Mouse (Mus musculus) neutrophil, adult 5-6 weeks (primary cell): ENCODE measurements around the gene Usp46. TPM values are rescaled to one million over a fixed set of nuclear protein-coding genes. Genes with fewer than 3 reads are reported as not detected.

Experiments
- ATAC-seq: fragments of 151-379, 151-347 bp; 2 replicates; pipeline ENCODE4 v1.8.0; 2017; ENCODE audit warnings: mild to moderate bottlenecking, moderate TSS enrichment; ENCODE audit not compliant: insufficient number of reproducible peaks, poor library complexity, low FRiP score, severe bottlenecking; ENCODE audit errors: extremely low read depth
- total RNA-seq: library from RNA; stranded (forward); fragments of 200-1000 nt; gene quantifications from 2 replicates; pipeline ENCODE4 v1.2.3, GENCODE M21; 2017

Usp46 gene
- total RNA-seq, 1 experiment from 2014 or later, result 9.5 TPM

GRCm38 (mm10) chr5:74040541-74040940 lies 27.7 kb downstream of the Usp46 start:
- no peak for ATAC-seq

- ATAC-seq, result no peak
These were observed 32.8 kb downstream of the Usp46 start for GRCm38 (mm10) chr5:74035454-74035853.

- no peak for ATAC-seq
These were observed 34.1 kb downstream of the Usp46 start for GRCm38 (mm10) chr5:74034177-74034576.

- ATAC-seq, result no peak
These were observed 38.4 kb downstream of the Usp46 start for GRCm38 (mm10) chr5:74029787-74030186.

GRCm38 (mm10) chr5:74028691-74029479 lies 39.3 kb downstream of the Usp46 start:
- ATAC-seq, result no peak

- peak; percentile 63; the same call in 1 of the 2 replicates for ATAC-seq
These were observed 40.0 kb downstream of the Usp46 start for GRCm38 (mm10) chr5:74028221-74028620.

- ATAC-seq, result no peak
These were observed 47.7 kb downstream of the Usp46 start for GRCm38 (mm10) chr5:74020506-74020905.

GRCm38 (mm10) chr5:74018870-74019565 lies 49.2 kb downstream of the Usp46 start:
- ATAC-seq, result no peak

- no peak for ATAC-seq
These were observed 50.7 kb downstream of the Usp46 start for GRCm38 (mm10) chr5:74017488-74017887.

- ATAC-seq, result no peak
These were observed 56.6 kb downstream of the Usp46 start for GRCm38 (mm10) chr5:74011629-74012028.

GRCm38 (mm10) chr5:74007492-74008070 lies 60.6 kb downstream of the Usp46 start:
- ATAC-seq, result no peak

GRCm38 (mm10) chr5:74005936-74006335 lies 62.3 kb downstream of the Usp46 start:
- ATAC-seq, result no peak

GRCm38 (mm10) chr5:74001743-74002142 lies 66.5 kb downstream of the Usp46 start:
- no peak for ATAC-seq

- no peak for ATAC-seq
These were observed 69.3 kb downstream of the Usp46 start for GRCm38 (mm10) chr5:73998966-73999365.

GRCm38 (mm10) chr5:73994850-73995249 lies 73.4 kb downstream of the Usp46 start:
- ATAC-seq, result no peak

- no peak for ATAC-seq
These were observed 74.7 kb downstream of the Usp46 start for GRCm38 (mm10) chr5:73993538-73993937.

GRCm38 (mm10) chr5:73992321-73992720 lies 75.9 kb downstream of the Usp46 start:
- ATAC-seq, result no peak

- no peak for ATAC-seq
These were observed 78.7 kb downstream of the Usp46 start for GRCm38 (mm10) chr5:73989532-73989931.

GRCm38 (mm10) chr5:73987777-73988560 lies 80.3 kb downstream of the Usp46 start:
- ATAC-seq, result no peak
